In genomic region chr10:121255465-121255864, GRCm38 (mm10) we compare ENCODE assay signal across 15 mouse cellular contexts.
"Had no signal": no experiment of that assay in that cellular context is flagged by ENCODE, and none has a peak within 500 bp of the region (broad histone marks: within the 10 kb centered on the region; RNA-seq: fewer than 3 reads in every experiment).

No protein-coding gene starts in this region.

- H3K9me3 ChIP-seq: neural tube, embryonic 15.5 days; stomach, embryonic 15.5 days had no signal

- DNase-seq: retina, postnatal 1 day; right cerebral cortex, adult 18-20 months; right cerebral cortex, postnatal 14 days; right cerebral cortex, postnatal 25 days; right cerebral cortex, postnatal 4 days; spleen, adult 18-20 months; thymus, adult 18-20 months; thymus, adult 2 months; thymus, postnatal 14 days; thymus, postnatal 25 days; thymus, postnatal 36 days; thymus, postnatal 4 days had no signal

- H3K4me2 ChIP-seq: neural tube, embryonic 15.5 days; stomach, embryonic 15.5 days had no signal

- H3K4me1 ChIP-seq: stomach, embryonic 15.5 days had no signal

- H3K27me3 ChIP-seq: stomach, embryonic 15.5 days had no signal

- H3K27ac ChIP-seq: neural tube, embryonic 15.5 days; stomach, embryonic 15.5 days; stomach, postnatal 0 days had no signal

- H3K4me3 ChIP-seq: neural tube, embryonic 15.5 days; stomach, embryonic 15.5 days had no signal

- H3K36me3 ChIP-seq: neural tube, embryonic 15.5 days; stomach, embryonic 15.5 days had no signal

- H3K9ac ChIP-seq: neural tube, embryonic 15.5 days; stomach, embryonic 15.5 days had no signal
